Mouse (Mus musculus) CH12.LX (cell line): Measurements from ENCODE around the gene Ndufs2. TPM values are rescaled to one million over a fixed set of nuclear protein-coding genes. Genes with fewer than 3 reads are reported as not detected.

Source experiments
- DNase-seq: peaks from one replicate; pipeline ENCODE4 v3.0.0-alpha.2; 2013; ENCODE audit errors: extremely low read depth
- H3K27ac ChIP-seq: 2 replicates; pipeline ENCODE4 v1.5.1; 2012; ENCODE audit warnings: low read depth, mild to moderate bottlenecking, control low read depth, moderate library complexity; ENCODE audit not compliant: insufficient read depth
- H3K27me3 ChIP-seq: replicated peaks from 2 replicates; pipeline ENCODE3; 2012; ENCODE audit warnings: inconsistent platforms
- H3K36me3 ChIP-seq, 2 experiments: replicated peaks in 1 of 2; 2 replicates each; pipeline versions ENCODE3 to v1.6.1; 2012; ENCODE audit warnings: inconsistent platforms in 1 of 2, low read length in 1 of 2, mild to moderate bottlenecking in 1 of 2, mixed read lengths in 1 of 2, moderate library complexity in 1 of 2; ENCODE audit not compliant: control insufficient read depth in 1 of 2, insufficient read depth in 1 of 2
- H3K4me1 ChIP-seq, 2 experiments: 2 replicates each; pipeline ENCODE4 v1.6.1; 2012; ENCODE audit warnings: inconsistent platforms in 1 of 2, moderate library complexity in 1 of 2; ENCODE audit not compliant: insufficient read depth in 2 of 2, control insufficient read depth in 1 of 2
- H3K4me2 ChIP-seq: 2 replicates; pipeline ENCODE4 v1.6.1; 2012; ENCODE audit warnings: low read depth, mild to moderate bottlenecking, control low read depth; ENCODE audit not compliant: poor library complexity, insufficient read depth, severe bottlenecking
- H3K4me3 ChIP-seq, 3 experiments: fragments of 150-350 bp in 1 of 3; sonication (generic) in 1 of 3; replicated peaks in 1 of 3; 2 replicates each; pipeline versions ENCODE3 to v1.5.1; 2011 to 2012; ENCODE audit warnings: low read depth in 2 of 3, low read length in 2 of 3, mild to moderate bottlenecking in 2 of 3, moderate library complexity in 2 of 3, control low read depth in 1 of 3, improper control_type of control experiment in 1 of 3, inconsistent platforms in 1 of 3, mixed read lengths in 1 of 3; ENCODE audit not compliant: poor library complexity in 1 of 3
- H3K79me2 ChIP-seq: replicated peaks from 2 replicates; pipeline ENCODE4 v1.6.1; 2012; ENCODE audit warnings: mild to moderate bottlenecking, moderate library complexity; ENCODE audit not compliant: control insufficient read depth, poor library complexity, insufficient read depth, severe bottlenecking; ENCODE audit errors: extremely low read depth
- H3K9ac ChIP-seq: 2 replicates; pipeline ENCODE4 v1.6.1; 2012; ENCODE audit warnings: low read depth, mild to moderate bottlenecking, control low read depth, moderate library complexity; ENCODE audit not compliant: insufficient read depth
- H3K9me3 ChIP-seq: replicated peaks from 2 replicates; pipeline ENCODE3; 2012; ENCODE audit warnings: low read length, inconsistent platforms, mixed read lengths
- BHLHE40 ChIP-seq: IDR thresholded peaks from 2 replicates; pipeline ENCODE4 v1.6.1; 2011; ENCODE audit warnings: mild to moderate bottlenecking, low read depth, low read length, improper control_type of control experiment
- CHD2 ChIP-seq: IDR thresholded peaks from 2 replicates; pipeline ENCODE4 v1.6.1; 2011; ENCODE audit warnings: low read length, improper control_type of control experiment
- CTCF ChIP-seq, 2 experiments: IDR thresholded peaks in 1 of 2; conservative IDR thresholded peaks in 1 of 2; 2 replicates each; pipeline ENCODE4 v1.5.1; 2011 to 2012; ENCODE audit warnings: low read depth in 2 of 2, low read length in 2 of 2, improper control_type of control experiment in 1 of 2, inconsistent platforms in 1 of 2, mild to moderate bottlenecking in 1 of 2, moderate library complexity in 1 of 2
- ETS1 ChIP-seq: conservative IDR thresholded peaks from 2 replicates; pipeline ENCODE4 v1.6.1; 2012; ENCODE audit warnings: low read depth, mild to moderate bottlenecking, inconsistent platforms, low read length, improper control_type of control experiment, moderate library complexity
- JUND ChIP-seq: conservative IDR thresholded peaks from 2 replicates; pipeline ENCODE4 v1.6.1; 2011; ENCODE audit warnings: low read depth, low read length, improper control_type of control experiment
- KAT2A ChIP-seq: IDR thresholded peaks from 2 replicates; pipeline ENCODE4 v1.6.1; 2012; ENCODE audit warnings: low read length, improper control_type of control experiment, inconsistent platforms; ENCODE audit not compliant: insufficient replicate concordance
- MAFK ChIP-seq: IDR thresholded peaks from 2 replicates; pipeline ENCODE4 v1.6.1; 2011; ENCODE audit warnings: low read length, improper control_type of control experiment; ENCODE audit not compliant: insufficient replicate concordance
- MAX ChIP-seq: IDR thresholded peaks from 2 replicates; pipeline ENCODE4 v1.6.1; 2011; ENCODE audit warnings: low read length, improper control_type of control experiment
- NELFE ChIP-seq: IDR thresholded peaks from 2 replicates; pipeline ENCODE4 v1.6.1; 2011; ENCODE audit warnings: low read depth, low read length, improper control_type of control experiment
- NRF1 ChIP-seq: IDR thresholded peaks from 2 replicates; pipeline ENCODE4 v1.6.1; 2014; ENCODE audit warnings: low read depth, mild to moderate bottlenecking, inconsistent platforms, low read length, improper control_type of control experiment, moderate library complexity
- POLR2AphosphoS2 ChIP-seq: IDR thresholded peaks from 2 replicates; pipeline ENCODE4 v1.6.1; 2011; ENCODE audit warnings: low read depth, low read length, improper control_type of control experiment
- RCOR1 ChIP-seq: conservative IDR thresholded peaks from 2 replicates; pipeline ENCODE4 v1.6.1; 2012; ENCODE audit warnings: low read depth, mild to moderate bottlenecking, inconsistent platforms, low read length, improper control_type of control experiment
- TBP ChIP-seq: conservative IDR thresholded peaks from 2 replicates; pipeline ENCODE4 v1.6.1; 2011; ENCODE audit warnings: low read depth, low read length, improper control_type of control experiment
- TCF12 ChIP-seq: IDR thresholded peaks from 2 replicates; pipeline ENCODE4 v1.6.1; 2014; ENCODE audit warnings: low read depth, mild to moderate bottlenecking, inconsistent platforms, low read length, improper control_type of control experiment
- USF1 ChIP-seq: IDR thresholded peaks from 2 replicates; pipeline ENCODE4 v1.6.1; 2014; ENCODE audit warnings: low read depth, mild to moderate bottlenecking, inconsistent platforms, low read length, improper control_type of control experiment
- USF2 ChIP-seq: conservative IDR thresholded peaks from 2 replicates; pipeline ENCODE4 v1.6.1; 2011; ENCODE audit warnings: low read depth, low read length, improper control_type of control experiment
- ZKSCAN1 ChIP-seq: IDR thresholded peaks from 2 replicates; pipeline ENCODE4 v1.6.1; 2012; ENCODE audit warnings: low read depth, inconsistent platforms, low read length, improper control_type of control experiment, borderline replicate concordance
- ZMIZ1 ChIP-seq: IDR thresholded peaks from 2 replicates; pipeline ENCODE4 v1.6.1; 2012; ENCODE audit warnings: low read depth, mild to moderate bottlenecking, inconsistent platforms, low read length, improper control_type of control experiment
- dilution Hi-C: fragments of 300-500 bp; cut with MboI; formaldehyde crosslinking; loops from 2 replicates; pipeline ENCODE4 v1.14.3; 2020; ENCODE audit warnings: low sequenced_read_pairs; ENCODE audit not compliant: extremely low pct_unique_long_range_greater_than_20kb, extremely low pct_ligation_motif_present
- in situ Hi-C: fragments of 300-500 bp; cut with MboI; formaldehyde crosslinking; loops from 3 replicates; pipeline ENCODE4 v1.14.3; 2019; ENCODE audit warnings: low sequenced_read_pairs, low pct_ligation_motif_present, low pct_unique_long_range_greater_than_20kb, mixed read lengths
- polyA plus RNA-seq: library from polyadenylated mRNA; unstranded; fragments of >175 nt; gene quantifications from 2 replicates; pipeline ENCODE4 v1.2.1, GENCODE M21; 2012; ENCODE audit warnings: low read depth; ENCODE audit not compliant: insufficient read length
- total RNA-seq, 2 experiments: library from RNA; depleted of rRNA; stranded (reverse); fragments of 300-350 nt in 1 of 2; fragments of >200 nt in 1 of 2; gene quantifications; 2 replicates each; pipeline ENCODE4 v1.2.3; 2012 to 2014

The Ndufs2 gene
- total and polyA plus RNA-seq, 3 experiments = 242 to 265 (median 242) TPM

- in situ Hi-C loops = no loop called here
- H3K27ac ChIP-seq = no peak overlapping the region
- dilution Hi-C loops = no loop called here
- no peak for DNase-seq
- H3K9ac ChIP-seq = no peak overlapping the region
- no peaks in the 10 kb centered on the region for H3K9me3 ChIP-seq
- H3K4me3 ChIP-seq = peak overlapping the region; percentile 26 to 49 (median 43)
- no peak overlapping the region for H3K4me2 ChIP-seq
- H3K36me3 ChIP-seq = peaks cover 40 to 53% of the 10 kb centered on the region in 2 experiments
- TF ChIP-seq BHLHE40 = no peak
- TF ChIP-seq TCF12 = 0 out of 2 replicates have a peak, but pooled peaks have one; percentile 13
- no peaks in the 10 kb centered on the region for H3K27me3 ChIP-seq
- H3K79me2 ChIP-seq = no peaks in the 10 kb centered on the region
- H3K4me1 ChIP-seq = peaks cover 11 to 62% of the 10 kb centered on the region in 2 experiments
Observed at GRCm38 (mm10) chr1:171232800-171233730, 18.1 kb downstream of the Ndufs2 start.

- TF ChIP-seq ETS1 (no peak), CTCF (conservative IDR thresholded peaks at IDR 0.05 in 1 of 2, IDR thresholded peaks at IDR 0.05 in 1 of 2; ENCODE audit: low read depth in 2 of 2, low read length in 2 of 2) (no peak), NELFE (no peak), RCOR1 (no peak), KAT2A (no peak), MAX (no peak), ZMIZ1 (no peak), NRF1 (no peak), CHD2 (no peak), TBP (no peak), USF1 (no peak), USF2 (no peak), ZKSCAN1 (no peak), POLR2AphosphoS2 (no peak), MAFK (no peak), TCF12 (no peak), JUND (no peak)
- DNase-seq = no peak
- H3K9ac ChIP-seq = no peak overlapping the region
- peak overlapping the region; percentile 26; the same call in 1 of the 2 replicates for H3K27ac ChIP-seq
- H3K9me3 ChIP-seq = no peaks in the 10 kb centered on the region
- H3K79me2 ChIP-seq = no peaks in the 10 kb centered on the region
- in situ Hi-C loops = no loop called here
- 0 out of 2 replicates have a peak overlapping the region, but pooled peaks have one; percentile 7 for H3K4me2 ChIP-seq
- H3K4me1 ChIP-seq = peaks cover 11 to 62% of the 10 kb centered on the region in 2 experiments
- dilution Hi-C loops = no loop called here
- H3K4me3 ChIP-seq = peak overlapping the region in 1 of 3 experiments; percentile 43
- peaks cover 33 to 46% of the 10 kb centered on the region in 2 experiments for H3K36me3 ChIP-seq
- H3K27me3 ChIP-seq = no peaks in the 10 kb centered on the region
Observed at GRCm38 (mm10) chr1:171232348-171232747, 18.8 kb downstream of the Ndufs2 start.
